Mouse (Mus musculus) myocyte (in vitro differentiated cells): ENCODE results near the gene Rdh5. TPM values are rescaled to one million over a fixed set of nuclear protein-coding genes. Genes with fewer than 3 reads are reported as not detected.

Experiments used
- H3K27me3 ChIP-seq: one replicate; pipeline ENCODE4 v1.6.1; 2011; ENCODE audit not compliant: control insufficient read depth, insufficient read depth, insufficient read length
- H3K36me3 ChIP-seq: one replicate; pipeline ENCODE4 v1.6.1; 2011; ENCODE audit not compliant: control insufficient read depth, insufficient read depth
- H3K4me2 ChIP-seq: one replicate; pipeline ENCODE4 v1.6.1; 2011; ENCODE audit warnings: low read depth, control low read depth
- H3K4me3 ChIP-seq: one replicate; pipeline ENCODE4 v1.5.1; 2011; ENCODE audit warnings: mild to moderate bottlenecking, control low read depth, moderate library complexity
- H3K79me2 ChIP-seq: one replicate; pipeline ENCODE4 v1.6.1; 2011; ENCODE audit not compliant: control insufficient read depth, insufficient read depth
- H3ac ChIP-seq: one replicate; pipeline ENCODE4 v1.6.1; 2011; ENCODE audit not compliant: control insufficient read depth, insufficient read length
- CEBPB ChIP-seq: IDR thresholded peaks from 2 replicates; pipeline ENCODE4 v1.6.1; 2011; ENCODE audit warnings: mild to moderate bottlenecking, moderate library complexity; ENCODE audit not compliant: poor library complexity, insufficient read depth, severe bottlenecking
- E2F4 ChIP-seq: IDR thresholded peaks from one replicate; pipeline ENCODE4 v1.6.1; 2011; ENCODE audit warnings: mild to moderate bottlenecking, control low read depth, moderate library complexity; ENCODE audit not compliant: insufficient read depth
- MAX ChIP-seq: IDR thresholded peaks from one replicate; pipeline ENCODE4 v1.6.1; 2011; ENCODE audit warnings: low read depth, mild to moderate bottlenecking, control low read depth
- MYOD1 ChIP-seq, 3 experiments: IDR thresholded peaks; one replicate each; pipeline ENCODE4 v1.6.1; 2011; ENCODE audit warnings: control low read depth in 2 of 3, low read depth in 2 of 3, mild to moderate bottlenecking in 2 of 3, moderate library complexity in 1 of 3; ENCODE audit not compliant: insufficient read length in 2 of 3, control insufficient read depth in 1 of 3
- MYOG ChIP-seq, 3 experiments: IDR thresholded peaks; one replicate each; pipeline ENCODE4 v1.6.1; 2011; ENCODE audit warnings: control low read depth in 2 of 3, low read depth in 2 of 3, mild to moderate bottlenecking in 2 of 3; ENCODE audit not compliant: insufficient read length in 2 of 3, control insufficient read depth in 1 of 3, insufficient read depth in 1 of 3
- POLR2A ChIP-seq: IDR thresholded peaks from one replicate; pipeline ENCODE4 v1.6.1; 2011; ENCODE audit warnings: low read depth, mild to moderate bottlenecking, control low read depth, moderate library complexity; ENCODE audit not compliant: insufficient read length
- POLR2AphosphoS2 ChIP-seq: IDR thresholded peaks from one replicate; pipeline ENCODE4 v1.6.1; 2011; ENCODE audit warnings: low read depth, control low read depth; ENCODE audit not compliant: insufficient read length
- REST ChIP-seq: IDR thresholded peaks from one replicate; pipeline ENCODE4 v1.6.1; 2011; ENCODE audit warnings: mild to moderate bottlenecking, control low read depth, moderate library complexity; ENCODE audit not compliant: insufficient read depth, insufficient read length
- SRF ChIP-seq: IDR thresholded peaks from one replicate; pipeline ENCODE4 v1.6.1; 2011; ENCODE audit warnings: low read depth; ENCODE audit not compliant: control insufficient read depth, insufficient read length
- TCF12 ChIP-seq: IDR thresholded peaks from one replicate; pipeline ENCODE4 v1.6.1; 2011; ENCODE audit warnings: mild to moderate bottlenecking, control low read depth; ENCODE audit not compliant: poor library complexity, insufficient read depth, severe bottlenecking
- TCF3 ChIP-seq: IDR thresholded peaks from one replicate; pipeline ENCODE4 v1.6.1; 2011; ENCODE audit warnings: low read depth, control low read depth; ENCODE audit not compliant: insufficient read length
- USF1 ChIP-seq: IDR thresholded peaks from one replicate; pipeline ENCODE4 v1.6.1; 2011; ENCODE audit warnings: low read depth, mild to moderate bottlenecking, control low read depth, moderate library complexity
- polyA plus RNA-seq: library from polyadenylated mRNA; unstranded; fragments of >200 nt; fragmentation: generic; extraction: Trizol; gene quantifications from one replicate; pipeline ENCODE4 v1.2.1, GENCODE M21; 2012; ENCODE audit warnings: missing spikeins

The Rdh5 gene
- polyA plus RNA-seq, 1 experiment = 63.3 TPM

DNA sequence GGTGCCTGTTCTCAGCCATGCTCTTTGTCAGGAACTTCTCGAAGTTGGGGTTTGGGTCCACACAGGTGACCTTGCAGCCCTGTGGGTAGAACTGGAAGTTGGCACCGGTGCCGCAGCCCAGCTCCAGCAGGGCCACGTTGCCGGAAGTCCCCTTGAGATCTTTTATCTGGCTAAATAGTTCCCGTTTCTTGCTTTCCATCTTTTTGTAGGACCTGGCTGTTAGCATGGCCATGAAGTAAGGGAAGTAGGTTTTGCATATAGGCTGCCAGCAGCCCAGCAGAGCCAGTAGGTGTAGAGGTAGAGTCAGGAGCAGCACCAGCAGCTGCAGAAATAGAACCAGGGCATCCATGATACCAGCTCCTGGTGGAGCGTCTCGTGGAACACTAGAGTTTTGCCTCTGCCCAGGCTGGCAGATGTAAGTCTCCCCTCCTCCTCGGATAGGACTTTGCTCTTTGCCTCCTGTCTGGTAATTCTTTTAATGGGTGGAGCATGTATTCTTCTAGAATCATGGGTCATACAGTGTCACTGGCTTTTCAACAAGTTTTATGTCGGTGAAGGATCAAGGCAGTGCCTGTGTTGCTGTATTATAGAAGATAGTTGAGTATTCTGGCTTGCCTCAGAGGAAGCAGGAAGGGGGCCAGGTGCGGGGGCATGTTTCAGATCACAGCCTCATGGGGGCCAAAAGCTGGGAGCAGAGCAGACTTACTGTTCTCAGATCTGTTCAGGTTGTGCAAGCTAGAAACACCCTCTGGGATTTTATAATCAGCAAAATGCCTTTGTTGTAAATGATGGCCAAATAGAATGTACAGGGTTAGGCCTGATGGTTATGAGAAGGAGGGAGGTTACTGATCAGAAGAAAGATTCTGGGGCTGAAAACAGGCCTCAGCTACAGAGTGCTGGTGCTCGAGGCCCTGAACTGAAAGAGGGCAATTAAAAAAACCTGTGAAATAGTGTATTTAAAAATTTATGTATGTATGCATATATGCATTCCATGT is 38.2 kb upstream of the Rdh5 start, which contains the start of gene Mettl7b:
Gene Mettl7b (minus strand): TSS at position 399 of the 995 bp plus-strand sequence.
- no peak within 1 kb of the TSS for H3ac ChIP-seq
- TF ChIP-seq MAX (no peak), TCF12 (no peak), TCF3 (no peak), MYOD1 (IDR thresholded peaks at IDR 0.05; ENCODE audit: control insufficient read depth in 1 of 3, insufficient read length in 2 of 3, low read depth in 2 of 3) (no peak), E2F4 (no peak), POLR2A (no peak), REST (no peak), USF1 (no peak)
- H3K36me3 ChIP-seq = peaks cover 26% of the 10 kb centered on the region
- H3K4me3 ChIP-seq = no peak within 1 kb of the TSS
- H3K4me2 ChIP-seq = no peak within 1 kb of the TSS
- H3K79me2 ChIP-seq = no peaks in the 10 kb centered on the region
- H3K27me3 ChIP-seq = no peaks in the 10 kb centered on the region

DNA sequence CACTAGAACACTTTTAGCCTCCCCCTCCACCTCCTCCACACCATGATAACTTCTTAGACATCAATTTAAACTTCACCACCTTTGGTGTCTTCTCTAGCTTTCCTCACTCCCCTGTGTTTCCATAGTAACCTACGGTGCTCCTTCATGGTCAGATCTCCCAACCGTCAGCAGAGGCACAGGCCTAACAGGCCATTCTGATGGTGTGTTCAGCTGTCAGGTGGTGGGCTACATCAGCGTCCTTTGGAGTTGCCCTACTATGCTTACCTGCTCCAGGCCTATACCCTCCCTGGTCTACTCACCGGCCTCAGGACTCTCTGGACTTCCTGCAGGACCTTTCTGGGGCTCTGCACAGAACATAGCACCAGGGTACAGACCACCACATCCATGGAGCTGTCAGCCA is 37.5 kb upstream of the Rdh5 start:
- Histone ChIP-seq H3K4me3 (no peak overlapping the region), H3K79me2 (no peaks in the 10 kb centered on the region), H3ac (no peak overlapping the region), H3K4me2 (no peak overlapping the region), H3K27me3 (no peaks in the 10 kb centered on the region), H3K36me3 (peaks cover 33% of the 10 kb centered on the region)
- TF ChIP-seq POLR2AphosphoS2 (peak; percentile 78), CEBPB (no peak)

DNA sequence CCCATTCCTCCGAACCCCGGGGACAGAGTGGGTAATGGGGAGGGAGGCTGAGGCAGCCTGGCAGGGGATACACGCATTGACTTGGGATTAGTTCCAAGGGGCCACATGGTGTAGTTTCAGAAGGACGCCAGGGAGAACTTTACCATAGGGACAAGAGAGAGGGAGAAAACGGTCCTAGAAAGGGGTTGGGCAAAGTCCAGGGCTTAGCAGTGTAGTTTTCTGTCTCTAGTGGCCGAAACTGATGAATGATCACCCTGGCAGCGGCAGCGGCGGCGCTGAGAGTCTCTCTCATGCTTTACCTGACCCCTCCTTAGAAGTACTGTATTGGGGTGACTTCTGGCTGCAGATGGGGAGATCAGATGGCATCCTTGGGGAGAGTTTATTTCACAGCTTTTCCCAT is 35.7 kb upstream of the Rdh5 start:
- TF ChIP-seq MAX = no peak
- TF ChIP-seq REST = no peak
- no peak for TF ChIP-seq SRF
- peak; percentile 17 for TF ChIP-seq POLR2AphosphoS2
- TF ChIP-seq TCF3 = no peak
- TF ChIP-seq CEBPB = no peak
- no peak for TF ChIP-seq MYOD1 (IDR thresholded peaks at IDR 0.05; ENCODE audit: control insufficient read depth in 1 of 3, insufficient read length in 2 of 3, low read depth in 2 of 3)
- Histone ChIP-seq H3K4me3 (no peak overlapping the region), H3K27me3 (no peaks in the 10 kb centered on the region), H3K4me2 (no peak overlapping the region), H3ac (no peak overlapping the region), H3K79me2 (no peaks in the 10 kb centered on the region), H3K36me3 (peaks cover 49% of the 10 kb centered on the region)

DNA sequence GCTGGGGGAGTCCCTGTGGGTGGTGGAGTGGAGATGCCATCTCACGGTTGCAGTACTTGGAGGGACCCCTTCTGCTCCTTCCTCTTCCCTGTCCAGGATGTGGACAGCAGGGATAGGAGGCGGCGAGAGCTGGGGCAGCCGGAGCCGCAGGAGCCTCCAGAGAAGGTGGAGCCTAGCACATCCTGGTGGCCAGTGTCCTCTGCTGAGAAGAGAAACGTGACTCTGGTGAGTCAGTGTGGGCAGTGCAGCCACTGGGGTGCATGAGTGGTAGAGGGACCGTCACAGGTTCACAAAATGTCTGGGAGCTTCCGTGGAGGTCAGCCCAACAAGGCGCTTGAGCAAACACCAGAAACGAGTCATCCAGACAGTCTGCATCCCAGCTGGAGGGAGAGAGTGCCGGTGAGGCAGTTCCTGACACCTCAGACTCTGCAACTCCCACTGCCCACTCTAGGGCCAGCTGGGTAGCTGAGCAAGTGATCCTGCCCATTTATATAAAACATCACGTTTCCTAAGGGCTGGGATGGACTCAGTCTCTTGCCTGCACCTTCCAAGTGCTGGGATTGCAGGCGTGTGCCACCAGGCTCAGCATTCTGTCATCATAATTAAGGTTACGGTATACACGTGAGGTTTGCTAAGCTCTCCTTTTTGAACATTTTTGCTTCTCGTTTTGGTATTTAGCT is 27.7 kb upstream of the Rdh5 start:
- no peak overlapping the region for H3K4me3 ChIP-seq

DNA sequence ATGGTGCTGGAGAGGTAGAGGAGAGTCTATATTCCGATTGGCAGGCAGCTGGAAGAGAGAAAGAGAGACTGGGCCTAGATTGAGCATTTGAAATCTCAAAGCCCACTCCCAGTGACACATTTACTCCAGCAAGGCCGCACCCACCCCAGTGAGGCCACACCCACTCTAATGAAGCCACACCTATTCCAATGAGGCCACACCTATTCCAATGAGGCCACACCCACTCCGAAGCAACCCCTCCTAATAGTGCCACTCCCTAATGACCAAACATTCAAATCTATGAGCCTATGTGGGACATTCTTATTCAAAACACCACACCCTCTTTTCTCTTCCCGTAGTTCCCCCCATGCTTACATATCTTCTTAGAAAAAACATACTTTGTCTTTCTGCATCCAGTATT is 24.8 kb upstream of the Rdh5 start:
- Histone ChIP-seq H3K36me3 (peaks cover 82% of the 10 kb centered on the region), H3ac (no peak overlapping the region), H3K4me3 (no peak overlapping the region), H3K79me2 (no peaks in the 10 kb centered on the region), H3K4me2 (no peak overlapping the region), H3K27me3 (no peaks in the 10 kb centered on the region)
- TF ChIP-seq SRF (no peak), MYOG (IDR thresholded peaks at IDR 0.05; ENCODE audit: control insufficient read depth in 1 of 3, insufficient read depth in 1 of 3, insufficient read length in 2 of 3, low read depth in 2 of 3) (no peak), E2F4 (no peak), TCF12 (no peak), USF1 (no peak), POLR2A (no peak), REST (no peak), MAX (no peak), POLR2AphosphoS2 (no peak), MYOD1 (IDR thresholded peaks at IDR 0.05; ENCODE audit: control insufficient read depth in 1 of 3, insufficient read length in 2 of 3, low read depth in 2 of 3) (no peak)

More for the DNA sequence above, 27.7 kb upstream of the Rdh5 start:
- TF ChIP-seq POLR2AphosphoS2 (peak; percentile 17), TCF3 (no peak), MYOG (IDR thresholded peaks at IDR 0.05; ENCODE audit: control insufficient read depth in 1 of 3, insufficient read depth in 1 of 3, insufficient read length in 2 of 3, low read depth in 2 of 3) (no peak)
- Histone ChIP-seq H3K36me3 (peaks cover 85% of the 10 kb centered on the region), H3ac (no peak overlapping the region), H3K79me2 (no peaks in the 10 kb centered on the region), H3K27me3 (no peaks in the 10 kb centered on the region), H3K4me2 (no peak overlapping the region)
